Mouse (Mus musculus) midbrain, embryonic 15.5 days (tissue): ENCODE data around the gene Trnt1. TPM values are rescaled to one million over a fixed set of nuclear protein-coding genes. Genes with fewer than 3 reads are reported as not detected.

Experiments used
- ATAC-seq: fragments of 200-750 bp; cut with Nextera tagmentation; replicated peaks from 2 replicates; pipeline ENCODE4 v1.8.0; 2017; ENCODE audit warnings: moderate TSS enrichment
- H3K27ac ChIP-seq: fragments of 300-500 bp; sonication (generic); 2 replicates; pipeline ENCODE4 v1.5.1; 2015; ENCODE audit warnings: mild to moderate bottlenecking, inconsistent platforms
- H3K27me3 ChIP-seq: fragments of 300-500 bp; sonication (generic); replicated peaks from 2 replicates; pipeline ENCODE4 v1.6.1; 2015; ENCODE audit warnings: inconsistent platforms
- H3K36me3 ChIP-seq: fragments of 300-500 bp; sonication (generic); replicated peaks from 2 replicates; pipeline ENCODE4 v1.6.1; 2015; ENCODE audit warnings: inconsistent platforms
- H3K4me1 ChIP-seq: fragments of 300-500 bp; sonication (generic); 2 replicates; pipeline ENCODE4 v1.6.1; 2015; ENCODE audit warnings: inconsistent platforms
- H3K4me2 ChIP-seq: fragments of 300-500 bp; sonication (generic); 2 replicates; pipeline ENCODE4 v1.6.1; 2015; ENCODE audit warnings: inconsistent platforms, mild to moderate bottlenecking, moderate library complexity
- H3K4me3 ChIP-seq: fragments of 300-500 bp; sonication (generic); 2 replicates; pipeline ENCODE4 v1.5.1; 2015; ENCODE audit warnings: mild to moderate bottlenecking, inconsistent platforms
- H3K9ac ChIP-seq: fragments of 300-500 bp; sonication (generic); 2 replicates; pipeline ENCODE4 v1.6.1; 2015; ENCODE audit warnings: mild to moderate bottlenecking, inconsistent platforms
- H3K9me3 ChIP-seq: fragments of 300-500 bp; sonication (generic); 2 replicates; pipeline ENCODE4 v1.6.1; 2016; ENCODE audit warnings: inconsistent platforms
- WGBS: fragments of 180-500 bp; shearing (Covaris S2); methylation state at CpG from one replicate; pipeline ENCODE4 v1.1.7; 2015; ENCODE audit warnings: mixed read lengths; 5-methylcytosine and 5-hydroxymethylcytosine counted together
- polyA plus RNA-seq: library from polyadenylated mRNA; unstranded; fragments of >200 nt; fragmentation: Nextera tagmentation; extraction: Ambion mirVana; gene quantifications from 2 replicates; pipeline ENCODE4 v1.2.1, GENCODE M21; 2015

Trnt1 gene
- 55.8 and 59.5 TPM in 2 replicates for polyA plus RNA-seq

GRCm38 (mm10) chr6:106768640-106769289 lies at the start of gene Trnt1:
Gene Trnt1 (plus strand): TSS chr6:106769120.
- peaks cover 15% of the 10 kb centered on the region for H3K4me1 ChIP-seq
- 9% methylated on average over 35 of the region's 35 CpGs for WGBS
- H3K4me3 ChIP-seq, result peak within 1 kb of the TSS; percentile 97
- ATAC-seq, result peak; percentile 100
- H3K9me3 ChIP-seq, result no peaks in the 10 kb centered on the region
- H3K27ac ChIP-seq, result peak within 1 kb of the TSS; percentile 69; the same call in 1 of the 2 replicates
- H3K9ac ChIP-seq, result peak within 1 kb of the TSS; percentile 59
- H3K27me3 ChIP-seq, result no peaks in the 10 kb centered on the region
- peak within 1 kb of the TSS; percentile 92 for H3K4me2 ChIP-seq
- peaks cover 4% of the 10 kb centered on the region; the same call in 1 of the 2 replicates for H3K36me3 ChIP-seq

- Histone ChIP-seq H3K4me3 (no peak overlapping the region), H3K36me3 (no peaks in the 10 kb centered on the region), H3K9ac (no peak overlapping the region), H3K27me3 (no peaks in the 10 kb centered on the region), H3K4me2 (no peak overlapping the region), H3K9me3 (no peaks in the 10 kb centered on the region), H3K27ac (no peak overlapping the region), H3K4me1 (no peaks in the 10 kb centered on the region)
- 87% methylated on average over 4 of the region's 4 CpGs for WGBS
- ATAC-seq, result no peak
Observed at GRCm38 (mm10) chr6:106725642-106726041, 43.3 kb upstream of the Trnt1 start.

- WGBS, result 76% methylated on average over 6 of the region's 6 CpGs
- no peak for ATAC-seq
- no peak overlapping the region for H3K4me2 ChIP-seq
Observed at GRCm38 (mm10) chr6:106726078-106726477, 42.8 kb upstream of the Trnt1 start.

GRCm38 (mm10) chr6:106727703-106728102 lies 41.2 kb upstream of the Trnt1 start:
- H3K36me3 ChIP-seq, result no peaks in the 10 kb centered on the region
- 82% methylated on average over 1 of the region's 1 CpGs for WGBS
- no peak overlapping the region for H3K4me3 ChIP-seq
- no peak overlapping the region for H3K4me2 ChIP-seq
- H3K27me3 ChIP-seq, result no peaks in the 10 kb centered on the region
- H3K9ac ChIP-seq, result no peak overlapping the region
- no peaks in the 10 kb centered on the region for H3K9me3 ChIP-seq
- H3K27ac ChIP-seq, result no peak overlapping the region
- no peaks in the 10 kb centered on the region for H3K4me1 ChIP-seq
- no peak for ATAC-seq

More at GRCm38 (mm10) chr6:106726078-106726477, 42.8 kb upstream of the Trnt1 start:
- no peak overlapping the region for H3K9ac ChIP-seq
- no peaks in the 10 kb centered on the region for H3K27me3 ChIP-seq
- H3K4me1 ChIP-seq, result no peaks in the 10 kb centered on the region
- no peaks in the 10 kb centered on the region for H3K9me3 ChIP-seq
- H3K27ac ChIP-seq, result no peak overlapping the region
- no peaks in the 10 kb centered on the region for H3K36me3 ChIP-seq
- no peak overlapping the region for H3K4me3 ChIP-seq

- Histone ChIP-seq H3K9me3 (no peaks in the 10 kb centered on the region), H3K4me1 (no peaks in the 10 kb centered on the region), H3K27me3 (no peaks in the 10 kb centered on the region), H3K9ac (no peak overlapping the region), H3K36me3 (no peaks in the 10 kb centered on the region), H3K4me2 (no peak overlapping the region), H3K4me3 (no peak overlapping the region), H3K27ac (no peak overlapping the region)
- no peak for ATAC-seq
- WGBS, result 86% methylated on average over 4 of the region's 4 CpGs
Observed at GRCm38 (mm10) chr6:106729682-106730314, 39.1 kb upstream of the Trnt1 start.

- H3K4me1 ChIP-seq, result no peaks in the 10 kb centered on the region
- H3K4me2 ChIP-seq, result no peak overlapping the region
- no peaks in the 10 kb centered on the region for H3K36me3 ChIP-seq
- no peaks in the 10 kb centered on the region for H3K27me3 ChIP-seq
- no peak for ATAC-seq
- no peak overlapping the region for H3K4me3 ChIP-seq
- WGBS, result 85% methylated on average over 4 of the region's 4 CpGs
- no peak overlapping the region for H3K9ac ChIP-seq
- no peak overlapping the region for H3K27ac ChIP-seq
- no peaks in the 10 kb centered on the region for H3K9me3 ChIP-seq
Observed at GRCm38 (mm10) chr6:106732563-106732962, 36.4 kb upstream of the Trnt1 start.

GRCm38 (mm10) chr6:106738229-106738628 lies 30.7 kb upstream of the Trnt1 start:
- no peaks in the 10 kb centered on the region for H3K4me1 ChIP-seq
- H3K4me3 ChIP-seq, result no peak overlapping the region
- ATAC-seq, result no peak
- H3K27ac ChIP-seq, result no peak overlapping the region
- H3K27me3 ChIP-seq, result no peaks in the 10 kb centered on the region
- H3K36me3 ChIP-seq, result no peaks in the 10 kb centered on the region
- no peak overlapping the region for H3K9ac ChIP-seq
- H3K9me3 ChIP-seq, result no peaks in the 10 kb centered on the region
- 76% methylated on average over 3 of the region's 3 CpGs for WGBS
- H3K4me2 ChIP-seq, result no peak overlapping the region

GRCm38 (mm10) chr6:106740244-106740825 lies 28.6 kb upstream of the Trnt1 start:
- Histone ChIP-seq H3K27me3 (no peaks in the 10 kb centered on the region), H3K9me3 (no peaks in the 10 kb centered on the region), H3K36me3 (no peaks in the 10 kb centered on the region), H3K9ac (no peak overlapping the region), H3K4me1 (no peaks in the 10 kb centered on the region), H3K27ac (no peak overlapping the region), H3K4me3 (no peak overlapping the region), H3K4me2 (no peak overlapping the region)
- no peak for ATAC-seq
- 91% methylated on average over 1 of the region's 1 CpGs for WGBS

- Histone ChIP-seq H3K4me3 (no peak overlapping the region), H3K4me1 (no peaks in the 10 kb centered on the region), H3K27ac (no peak overlapping the region), H3K36me3 (no peaks in the 10 kb centered on the region), H3K4me2 (no peak overlapping the region), H3K9me3 (no peaks in the 10 kb centered on the region), H3K27me3 (no peaks in the 10 kb centered on the region), H3K9ac (no peak overlapping the region)
- ATAC-seq, result no peak
- 73% methylated on average over 7 of the region's 7 CpGs for WGBS
Observed at GRCm38 (mm10) chr6:106743556-106744233, 25.2 kb upstream of the Trnt1 start.

GRCm38 (mm10) chr6:106745673-106746394 lies 23.1 kb upstream of the Trnt1 start:
- Histone ChIP-seq H3K9ac (no peak overlapping the region), H3K27me3 (no peaks in the 10 kb centered on the region), H3K4me3 (no peak overlapping the region), H3K9me3 (no peaks in the 10 kb centered on the region), H3K36me3 (no peaks in the 10 kb centered on the region), H3K4me2 (no peak overlapping the region), H3K27ac (no peak overlapping the region), H3K4me1 (no peaks in the 10 kb centered on the region)
- 82% methylated on average over 7 of the region's 7 CpGs for WGBS
- ATAC-seq, result no peak

- Histone ChIP-seq H3K27me3 (no peaks in the 10 kb centered on the region), H3K36me3 (no peaks in the 10 kb centered on the region), H3K27ac (no peak overlapping the region), H3K4me3 (no peak overlapping the region), H3K9ac (no peak overlapping the region), H3K4me2 (no peak overlapping the region), H3K9me3 (no peaks in the 10 kb centered on the region), H3K4me1 (no peaks in the 10 kb centered on the region)
- 94% methylated on average over 5 of the region's 5 CpGs for WGBS
- ATAC-seq, result no peak
Observed at GRCm38 (mm10) chr6:106747251-106747650, 21.7 kb upstream of the Trnt1 start.

- Histone ChIP-seq H3K9me3 (no peaks in the 10 kb centered on the region), H3K9ac (no peak overlapping the region), H3K4me2 (no peak overlapping the region), H3K27me3 (no peaks in the 10 kb centered on the region), H3K27ac (no peak overlapping the region), H3K4me1 (no peaks in the 10 kb centered on the region), H3K36me3 (no peaks in the 10 kb centered on the region), H3K4me3 (no peak overlapping the region)
- no peak for ATAC-seq
- WGBS, result 85% methylated on average over 3 of the region's 3 CpGs
Observed at GRCm38 (mm10) chr6:106747804-106748203, 21.1 kb upstream of the Trnt1 start.
